Mouse (Mus musculus): ENCODE results near the gene Olfr203.
"Not testable (repeated sequence)": the region's sequence is repeated elsewhere in the genome, so short reads cannot be mapped to it uniquely, and the experiment has no call there.

Olfr203 gene

GRCm38 (mm10) chr16:59298581-59298980, at the start of gene Olfr203:
Olfr203 (plus strand) TSS chr16:59298881.
- no peak for DNase-seq (ENCODE audit: low read depth)

GRCm38 (mm10) chr16:59249684-59250083, 49.0 kb upstream of the Olfr203 start:
- no peak for DNase-seq (ENCODE audit: low read depth)

GRCm38 (mm10) chr16:59269097-59269496, 29.6 kb upstream of the Olfr203 start:
- not testable (repeated sequence) for DNase-seq (ENCODE audit: low read depth)

- DNase-seq (ENCODE audit: low read depth) = not testable (repeated sequence)
Observed at GRCm38 (mm10) chr16:59272532-59272931, 26.1 kb upstream of the Olfr203 start, which contains the start of gene Olfr201. Olfr201 (minus strand) TSS chr16:59272632.

- no peak for DNase-seq (ENCODE audit: low read depth)
Observed at GRCm38 (mm10) chr16:59280542-59280941, 18.1 kb upstream of the Olfr203 start.

GRCm38 (mm10) chr16:59283476-59283875, 15.2 kb upstream of the Olfr203 start:
- no peak for DNase-seq (ENCODE audit: low read depth)

GRCm38 (mm10) chr16:59286693-59287092, 12.0 kb upstream of the Olfr203 start, which contains the start of gene Olfr202:
Olfr202 (minus strand) TSS chr16:59286793.
- no peak for DNase-seq (ENCODE audit: low read depth)

GRCm38 (mm10) chr16:59287576-59287975, 11.1 kb upstream of the Olfr203 start:
- DNase-seq (ENCODE audit: low read depth) = not testable (repeated sequence)

- DNase-seq (ENCODE audit: low read depth) = no peak
Observed at GRCm38 (mm10) chr16:59318148-59318547, 19.5 kb downstream of the Olfr203 start, which contains the start of gene Olfr204. Olfr204 (minus strand) TSS chr16:59318248.

GRCm38 (mm10) chr16:59323262-59323661, 24.6 kb downstream of the Olfr203 start:
- DNase-seq (ENCODE audit: low read depth) = not testable (repeated sequence)

- no peak for DNase-seq (ENCODE audit: low read depth)
Observed at GRCm38 (mm10) chr16:59331038-59331437, 32.4 kb downstream of the Olfr203 start, which contains the start of gene Olfr205. Olfr205 (minus strand) TSS chr16:59331138.

GRCm38 (mm10) chr16:59349146-59349545, 50.5 kb downstream of the Olfr203 start, which contains the start of gene Olfr206:
Olfr206 (minus strand) TSS chr16:59349246.
- no peak for DNase-seq (ENCODE audit: low read depth)

All from naive thymus-derived CD4-positive, alpha-beta T cell, adult 2 months (primary cell).